In genomic region chr7:67087759-67088158, GRCm38 (mm10) we compare ENCODE assay signal across 11 mouse cellular contexts.
DNase-seq lines count a peak whose midpoint lies in the region; ATAC-seq and TF ChIP-seq lines count a peak whose summit lies in the region.
"Had no signal": no experiment of that assay in that cellular context is flagged by ENCODE, and none has a peak within 500 bp of the region (broad histone marks: within the 10 kb centered on the region; RNA-seq: fewer than 3 reads in every experiment).

No protein-coding gene starts in this region.

- 0 out of 2 replicates have a peak, but pooled peaks have one; percentile 14 for ATAC-seq in forebrain, embryonic 12.5 days (ENCODE audit: low FRiP score)
- ATAC-seq in forebrain, embryonic 11.5 days (replicated peaks; ENCODE audit: low FRiP score), result no peak
- no peak for ATAC-seq in neural tube, embryonic 15.5 days (ENCODE audit: low FRiP score)
- peak; percentile 66 for ATAC-seq in forebrain, postnatal 0 days
- ATAC-seq in liver, embryonic 11.5 days (replicated peaks; ENCODE audit: low FRiP score), result no peak

- no peaks in the 10 kb centered on the region for H3K4me1 ChIP-seq in forebrain, embryonic 12.5 days
- H3K4me1 ChIP-seq in forebrain, embryonic 11.5 days (replicated peaks; ENCODE audit: control insufficient read depth, insufficient read depth, low read length), result no peaks in the 10 kb centered on the region
- 0 out of 2 replicates have a peak, but pooled peaks cover 2% of the 10 kb centered on the region for H3K4me1 ChIP-seq in neural tube, embryonic 15.5 days
- no peaks in the 10 kb centered on the region for H3K4me1 ChIP-seq in forebrain, postnatal 0 days (ENCODE audit: insufficient read depth)
- no peaks in the 10 kb centered on the region for H3K4me1 ChIP-seq in liver, embryonic 11.5 days (replicated peaks; ENCODE audit: control insufficient read depth, insufficient read depth, low read length)
- H3K4me1 ChIP-seq: heart, embryonic 13.5 days had no signal

- no peaks in the 10 kb centered on the region for H3K36me3 ChIP-seq in forebrain, embryonic 12.5 days (replicated peaks)
- H3K36me3 ChIP-seq in forebrain, embryonic 11.5 days (ENCODE audit: control insufficient read depth, insufficient read depth, low read length), result no peaks in the 10 kb centered on the region
- H3K36me3 ChIP-seq in neural tube, embryonic 15.5 days, result no peaks in the 10 kb centered on the region
- no peaks in the 10 kb centered on the region for H3K36me3 ChIP-seq in forebrain, postnatal 0 days (ENCODE audit: insufficient read depth)
- H3K36me3 ChIP-seq in liver, embryonic 11.5 days (ENCODE audit: control insufficient read depth, insufficient read depth, low read length), result no peaks in the 10 kb centered on the region

- H3K4me3 ChIP-seq in forebrain, embryonic 12.5 days (replicated peaks), result no peak overlapping the region
- no peak overlapping the region for H3K4me3 ChIP-seq in forebrain, embryonic 11.5 days (ENCODE audit: low read depth, low read length)
- H3K4me3 ChIP-seq in neural tube, embryonic 15.5 days (replicated peaks), result no peak overlapping the region
- H3K4me3 ChIP-seq in forebrain, postnatal 0 days (ENCODE audit: low read depth, low read length), result no peak overlapping the region
- no peak overlapping the region for H3K4me3 ChIP-seq in liver, embryonic 11.5 days (ENCODE audit: low read depth, low read length)
- H3K4me3 ChIP-seq: heart, embryonic 13.5 days had no signal

- H3K4me2 ChIP-seq in forebrain, embryonic 12.5 days, result no peak overlapping the region
- H3K4me2 ChIP-seq in forebrain, embryonic 11.5 days (ENCODE audit: low read depth, low read length, severe bottlenecking), result no peak overlapping the region
- H3K4me2 ChIP-seq in neural tube, embryonic 15.5 days, result no peak overlapping the region
- no peak overlapping the region for H3K4me2 ChIP-seq in forebrain, postnatal 0 days (ENCODE audit: low read depth)
- no peak overlapping the region for H3K4me2 ChIP-seq in liver, embryonic 11.5 days
- H3K4me2 ChIP-seq: heart, embryonic 13.5 days; midbrain, embryonic 11.5 days had no signal

- H3K9me3 ChIP-seq in forebrain, embryonic 12.5 days, result no peaks in the 10 kb centered on the region
- H3K9me3 ChIP-seq in forebrain, embryonic 11.5 days (ENCODE audit: control insufficient read depth, low read length), result no peaks in the 10 kb centered on the region
- no peaks in the 10 kb centered on the region for H3K9me3 ChIP-seq in neural tube, embryonic 15.5 days (replicated peaks)
- H3K9me3 ChIP-seq in forebrain, postnatal 0 days (ENCODE audit: low read length), result no peaks in the 10 kb centered on the region
- no peaks in the 10 kb centered on the region for H3K9me3 ChIP-seq in liver, embryonic 11.5 days (ENCODE audit: control insufficient read depth, low read length)
- H3K9me3 ChIP-seq: heart, embryonic 13.5 days had no signal

- no peak overlapping the region for H3K9ac ChIP-seq in forebrain, embryonic 12.5 days
- no peak overlapping the region for H3K9ac ChIP-seq in forebrain, embryonic 11.5 days (ENCODE audit: low read length)
- no peak overlapping the region for H3K9ac ChIP-seq in neural tube, embryonic 15.5 days (replicated peaks)
- H3K9ac ChIP-seq in forebrain, postnatal 0 days, result no peak overlapping the region
- H3K9ac ChIP-seq in liver, embryonic 11.5 days (ENCODE audit: low read depth, low read length), result no peak overlapping the region
- H3K9ac ChIP-seq: heart, embryonic 13.5 days had no signal

- no peaks in the 10 kb centered on the region for H3K27me3 ChIP-seq in forebrain, embryonic 12.5 days
- H3K27me3 ChIP-seq in forebrain, embryonic 11.5 days (ENCODE audit: control insufficient read depth, insufficient read depth, low read length), result no peaks in the 10 kb centered on the region
- no peaks in the 10 kb centered on the region for H3K27me3 ChIP-seq in neural tube, embryonic 15.5 days (replicated peaks)
- H3K27me3 ChIP-seq in forebrain, postnatal 0 days (ENCODE audit: insufficient read depth, low read length), result no peaks in the 10 kb centered on the region
- no peaks in the 10 kb centered on the region for H3K27me3 ChIP-seq in liver, embryonic 11.5 days (replicated peaks; ENCODE audit: control insufficient read depth, insufficient read depth, low read length)
- H3K27me3 ChIP-seq: heart, embryonic 13.5 days had no signal

- no peak for DNase-seq in forebrain, embryonic 11.5 days (ENCODE audit: low spot score)
- peak; percentile 26 for DNase-seq in neural tube, embryonic 10.5 days (ENCODE audit: extremely low spot score, low spot score)
- DNase-seq in forebrain, postnatal 0 days, result peak; percentile 40
- peak; percentile 50 for DNase-seq in telencephalon, adult 2 months (ENCODE audit: low read depth, low spot score)
- DNase-seq in liver, embryonic 11.5 days (ENCODE audit: low spot score), result no peak
- no peak for DNase-seq in gastrocnemius, postnatal 10 days
- DNase-seq: adrenal gland, postnatal 14 days had no signal

- no peak for TF ChIP-seq CTCF in forebrain, postnatal 0 days (IDR thresholded peaks at IDR 0.05; ENCODE audit: low read depth)

- 64% methylated on average over 6 of the region's 6 CpGs for WGBS in forebrain, embryonic 12.5 days
- WGBS in forebrain, embryonic 11.5 days, result 72% methylated on average over 6 of the region's 6 CpGs
- WGBS in neural tube, embryonic 15.5 days, result 27% methylated on average over 6 of the region's 6 CpGs
- 51% methylated on average over 6 of the region's 6 CpGs for WGBS in forebrain, postnatal 0 days
- 67% methylated on average over 6 of the region's 6 CpGs for WGBS in liver, embryonic 11.5 days

- H3K27ac ChIP-seq in forebrain, embryonic 12.5 days, result no peak overlapping the region
- H3K27ac ChIP-seq in forebrain, embryonic 11.5 days (ENCODE audit: low read depth, low read length), result no peak overlapping the region
- no peak overlapping the region for H3K27ac ChIP-seq in neural tube, embryonic 15.5 days (replicated peaks)
- H3K27ac ChIP-seq in forebrain, postnatal 0 days (ENCODE audit: low read depth, low read length), result no peak overlapping the region
- H3K27ac ChIP-seq in liver, embryonic 11.5 days (ENCODE audit: low read depth, low read length), result no peak overlapping the region
- H3K27ac ChIP-seq: heart, embryonic 13.5 days had no signal

Comparison
In these comparisons a context has a peak if more than half of its experiments do, and no peak if none do; other contexts are left out.
1. ATAC-seq: peak in forebrain, embryonic 12.5 days (single experiment) and forebrain, postnatal 0 days (single experiment); none in forebrain, embryonic 11.5 days (single experiment), neural tube, embryonic 15.5 days (single experiment) and liver, embryonic 11.5 days (single experiment).
2. DNase-seq: peak in neural tube, embryonic 10.5 days (single experiment), forebrain, postnatal 0 days (single experiment) and telencephalon, adult 2 months (single experiment); none in forebrain, embryonic 11.5 days (single experiment), liver, embryonic 11.5 days (single experiment) and gastrocnemius, postnatal 10 days (single experiment).